Mouse (Mus musculus): ENCODE data around the gene Ddx49. TPM values are rescaled to one million over a fixed set of nuclear protein-coding genes. Genes with fewer than 3 reads are reported as not detected.

Gene Ddx49
- polyA plus RNA-seq, 1 experiment from 2014 or later = 45.8 TPM

- Histone ChIP-seq H3K27me3 (0 out of 2 replicates have a peak, but pooled peaks cover 4% of the 10 kb centered on the region), H3K9me3 (no peaks in the 10 kb centered on the region), H3K9ac (no peak overlapping the region), H3K27ac (peak overlapping the region; percentile 8; the same call in 1 of the 2 replicates), H3K36me3 (peaks cover 12% of the 10 kb centered on the region), H3K4me3 (no peak overlapping the region), H3K4me1 (replicated peaks) (peaks cover 36% of the 10 kb centered on the region), H3K4me2 (no peak overlapping the region)
- no peak for ATAC-seq (ENCODE audit: low FRiP score)
- WGBS = 56% methylated on average over 3 of the region's 3 CpGs
These were observed 21.3 kb downstream of the Ddx49 start for GRCm38 (mm10) chr8:70281001-70281400.

GRCm38 (mm10) chr8:70279266-70279665 is 23.0 kb downstream of the Ddx49 start:
- Histone ChIP-seq H3K9me3 (no peaks in the 10 kb centered on the region), H3K27me3 (0 out of 2 replicates have a peak, but pooled peaks cover 4% of the 10 kb centered on the region), H3K9ac (peak overlapping the region; percentile 35; the same call in 1 of the 2 replicates), H3K36me3 (no peaks in the 10 kb centered on the region), H3K27ac (no peak overlapping the region), H3K4me2 (no peak overlapping the region), H3K4me1 (replicated peaks) (peaks cover 27% of the 10 kb centered on the region), H3K4me3 (no peak overlapping the region)
- no peak for ATAC-seq (ENCODE audit: low FRiP score)
- WGBS = 74% methylated on average over 8 of the region's 8 CpGs

GRCm38 (mm10) chr8:70278175-70278574 is 24.1 kb downstream of the Ddx49 start:
- no peak overlapping the region for H3K4me2 ChIP-seq
- no peak overlapping the region for H3K4me3 ChIP-seq
- peaks cover 18% of the 10 kb centered on the region for H3K4me1 ChIP-seq (replicated peaks)
- 0 out of 2 replicates have a peak, but pooled peaks cover 4% of the 10 kb centered on the region for H3K27me3 ChIP-seq
- H3K27ac ChIP-seq = no peak overlapping the region
- no peak for ATAC-seq (ENCODE audit: low FRiP score)
- WGBS = 65% methylated on average over 15 of the region's 15 CpGs
- no peak overlapping the region for H3K9ac ChIP-seq
- no peaks in the 10 kb centered on the region for H3K9me3 ChIP-seq
- H3K36me3 ChIP-seq = no peaks in the 10 kb centered on the region

- peaks cover 5% of the 10 kb centered on the region; the same call in 1 of the 2 replicates for H3K4me1 ChIP-seq (replicated peaks)
- no peak overlapping the region for H3K4me3 ChIP-seq
- 0 out of 2 replicates have a peak, but pooled peaks cover 4% of the 10 kb centered on the region for H3K27me3 ChIP-seq
- no peak overlapping the region for H3K27ac ChIP-seq
- H3K36me3 ChIP-seq = no peaks in the 10 kb centered on the region
- no peaks in the 10 kb centered on the region for H3K9me3 ChIP-seq
- no peak overlapping the region for H3K4me2 ChIP-seq
- WGBS = 89% methylated on average over 3 of the region's 3 CpGs
- no peak for ATAC-seq (ENCODE audit: low FRiP score)
- H3K9ac ChIP-seq = no peak overlapping the region
These were observed 25.8 kb downstream of the Ddx49 start for GRCm38 (mm10) chr8:70276476-70276875.

GRCm38 (mm10) chr8:70274350-70274749 is 27.9 kb downstream of the Ddx49 start:
- H3K27me3 ChIP-seq = 0 out of 2 replicates have a peak, but pooled peaks cover 4% of the 10 kb centered on the region
- no peak overlapping the region for H3K4me3 ChIP-seq
- H3K4me2 ChIP-seq = no peak overlapping the region
- H3K4me1 ChIP-seq (replicated peaks) = peaks cover 3% of the 10 kb centered on the region; the same call in 1 of the 2 replicates
- H3K27ac ChIP-seq = no peak overlapping the region
- no peaks in the 10 kb centered on the region for H3K9me3 ChIP-seq
- ATAC-seq (ENCODE audit: low FRiP score) = no peak
- H3K9ac ChIP-seq = no peak overlapping the region
- H3K36me3 ChIP-seq = no peaks in the 10 kb centered on the region

- no peak for ATAC-seq (ENCODE audit: low FRiP score)
- no peak overlapping the region for H3K4me3 ChIP-seq
- 70% methylated on average over 3 of the region's 3 CpGs for WGBS
These were observed 29.3 kb downstream of the Ddx49 start for GRCm38 (mm10) chr8:70272949-70273348.

GRCm38 (mm10) chr8:70268799-70269565 is 33.3 kb downstream of the Ddx49 start:
- Histone ChIP-seq H3K27me3 (no peaks in the 10 kb centered on the region), H3K4me1 (replicated peaks) (no peaks in the 10 kb centered on the region), H3K27ac (no peak overlapping the region), H3K4me2 (no peak overlapping the region), H3K4me3 (no peak overlapping the region), H3K9ac (no peak overlapping the region), H3K36me3 (peaks cover 34% of the 10 kb centered on the region), H3K9me3 (no peaks in the 10 kb centered on the region)
- no peak for ATAC-seq (ENCODE audit: low FRiP score)
- WGBS = 67% methylated on average over 11 of the region's 11 CpGs

More at GRCm38 (mm10) chr8:70272949-70273348, 29.3 kb downstream of the Ddx49 start:
- H3K9ac ChIP-seq = no peak overlapping the region
- H3K4me2 ChIP-seq = no peak overlapping the region
- no peak overlapping the region for H3K27ac ChIP-seq
- H3K9me3 ChIP-seq = no peaks in the 10 kb centered on the region
- H3K36me3 ChIP-seq = no peaks in the 10 kb centered on the region
- H3K27me3 ChIP-seq = no peaks in the 10 kb centered on the region
- no peaks in the 10 kb centered on the region for H3K4me1 ChIP-seq (replicated peaks)

- Histone ChIP-seq H3K4me2 (no peak overlapping the region), H3K4me3 (no peak overlapping the region), H3K9me3 (no peaks in the 10 kb centered on the region), H3K27me3 (no peaks in the 10 kb centered on the region), H3K9ac (no peak overlapping the region), H3K4me1 (replicated peaks) (no peaks in the 10 kb centered on the region), H3K27ac (0 out of 2 replicates have a peak overlapping the region, but pooled peaks have one; percentile 4), H3K36me3 (peaks cover 41% of the 10 kb centered on the region)
- no peak for ATAC-seq (ENCODE audit: low FRiP score)
- 54% methylated on average over 5 of the region's 5 CpGs for WGBS
These were observed 34.0 kb downstream of the Ddx49 start for GRCm38 (mm10) chr8:70268311-70268710.

GRCm38 (mm10) chr8:70267674-70268073 is 34.6 kb downstream of the Ddx49 start:
- H3K4me3 ChIP-seq = no peak overlapping the region
- ATAC-seq (ENCODE audit: low FRiP score) = no peak
- WGBS = 90% methylated on average over 3 of the region's 3 CpGs

GRCm38 (mm10) chr8:70259043-70259442 is 43.2 kb downstream of the Ddx49 start:
- Histone ChIP-seq H3K9me3 (no peaks in the 10 kb centered on the region), H3K4me2 (no peak overlapping the region), H3K27ac (no peak overlapping the region), H3K9ac (no peak overlapping the region), H3K27me3 (no peaks in the 10 kb centered on the region), H3K4me1 (replicated peaks) (no peaks in the 10 kb centered on the region), H3K4me3 (no peak overlapping the region), H3K36me3 (peaks cover 100% of the 10 kb centered on the region)
- no peak for ATAC-seq (ENCODE audit: low FRiP score)
- 93% methylated on average over 2 of the region's 2 CpGs for WGBS

More at GRCm38 (mm10) chr8:70267674-70268073, 34.6 kb downstream of the Ddx49 start:
- H3K9ac ChIP-seq = no peak overlapping the region
- H3K27ac ChIP-seq = no peak overlapping the region
- H3K36me3 ChIP-seq = peaks cover 47% of the 10 kb centered on the region
- H3K4me2 ChIP-seq = no peak overlapping the region
- no peaks in the 10 kb centered on the region for H3K4me1 ChIP-seq (replicated peaks)
- no peaks in the 10 kb centered on the region for H3K9me3 ChIP-seq
- no peaks in the 10 kb centered on the region for H3K27me3 ChIP-seq

GRCm38 (mm10) chr8:70258600-70258999 is 43.7 kb downstream of the Ddx49 start:
- 92% methylated on average over 5 of the region's 5 CpGs for WGBS
- no peak overlapping the region; the same call in 1 of the 2 replicates for H3K9ac ChIP-seq
- H3K36me3 ChIP-seq = peaks cover 100% of the 10 kb centered on the region
- H3K4me2 ChIP-seq = no peak overlapping the region
- H3K27me3 ChIP-seq = no peaks in the 10 kb centered on the region
- no peak for ATAC-seq (ENCODE audit: low FRiP score)
- no peaks in the 10 kb centered on the region for H3K9me3 ChIP-seq
- no peaks in the 10 kb centered on the region for H3K4me1 ChIP-seq (replicated peaks)
- no peak overlapping the region for H3K27ac ChIP-seq
- no peak overlapping the region for H3K4me3 ChIP-seq

- Histone ChIP-seq H3K36me3 (peaks cover 100% of the 10 kb centered on the region), H3K4me2 (no peak overlapping the region), H3K27me3 (no peaks in the 10 kb centered on the region), H3K4me3 (no peak overlapping the region), H3K9me3 (no peaks in the 10 kb centered on the region), H3K4me1 (replicated peaks) (no peaks in the 10 kb centered on the region), H3K27ac (no peak overlapping the region), H3K9ac (no peak overlapping the region)
- WGBS = 93% methylated on average over 3 of the region's 3 CpGs
- no peak for ATAC-seq (ENCODE audit: low FRiP score)
These were observed 44.8 kb downstream of the Ddx49 start for GRCm38 (mm10) chr8:70257456-70257855.

GRCm38 (mm10) chr8:70254628-70255027 is 47.7 kb downstream of the Ddx49 start:
- ATAC-seq (ENCODE audit: low FRiP score) = no peak
- H3K4me1 ChIP-seq (replicated peaks) = no peaks in the 10 kb centered on the region
- no peaks in the 10 kb centered on the region for H3K27me3 ChIP-seq
- H3K9me3 ChIP-seq = no peaks in the 10 kb centered on the region
- H3K4me3 ChIP-seq = no peak overlapping the region
- H3K4me2 ChIP-seq = no peak overlapping the region
- 82% methylated on average over 1 of the region's 1 CpGs for WGBS
- no peak overlapping the region for H3K9ac ChIP-seq
- no peak overlapping the region for H3K27ac ChIP-seq
- peaks cover 100% of the 10 kb centered on the region for H3K36me3 ChIP-seq
